Mouse (Mus musculus) olfactory bulb, adult 2 months (tissue): ENCODE measurements at regions not wholly inside any gene's neighbourhood (a gene's known extent, or its start where the extent isn't known, plus 50 kb on each side); places are given as distances from the start of the nearest gene placed in this dataset.

Experiments used
- H3K27ac ChIP-seq: fragments of 200-500 bp; 2 replicates; pipeline ENCODE4 v1.5.1; 2012; ENCODE audit warnings: low read depth, low read length; ENCODE audit not compliant: insufficient read depth
- H3K4me1 ChIP-seq: fragments of 200-500 bp; 2 replicates; pipeline ENCODE4 v1.6.1; 2012; ENCODE audit warnings: low read length; ENCODE audit not compliant: control insufficient read depth, insufficient read depth
- H3K4me3 ChIP-seq: fragments of 200-500 bp; 2 replicates; pipeline ENCODE4 v1.5.1; 2012; ENCODE audit warnings: mild to moderate bottlenecking, low read depth, low read length, moderate library complexity; ENCODE audit not compliant: insufficient read depth
- CTCF ChIP-seq: fragments of 200-500 bp; IDR thresholded peaks from 2 replicates; pipeline ENCODE4 v1.5.1; 2012; ENCODE audit warnings: low read depth, mild to moderate bottlenecking, low read length, moderate library complexity; ENCODE audit not compliant: insufficient read depth
- POLR2A ChIP-seq: fragments of 200-500 bp; IDR thresholded peaks from 2 replicates; pipeline ENCODE4 v1.6.1; 2012; ENCODE audit warnings: mild to moderate bottlenecking, low read depth, low read length, moderate library complexity; ENCODE audit not compliant: insufficient read depth
- WGBS: fragments of 180-500 bp; shearing (Covaris S2); methylation state at CpG from one replicate; pipeline ENCODE4 v1.1.7; 2018; 5-methylcytosine and 5-hydroxymethylcytosine counted together

- Histone ChIP-seq H3K4me3 (no peak overlapping the region), H3K4me1 (peaks cover 5% of the 10 kb centered on the region), H3K27ac (no peak overlapping the region)
- 87% methylated on average over 6 of the region's 6 CpGs for WGBS
- TF ChIP-seq POLR2A = no peak
- TF ChIP-seq CTCF = no peak
These were observed 259.3 kb downstream of the Dact1 start for GRCm38 (mm10) chr12:71568880-71569390.

- H3K4me1 ChIP-seq = peaks cover 5% of the 10 kb centered on the region
- H3K27ac ChIP-seq = no peak overlapping the region
- TF ChIP-seq CTCF (no peak), POLR2A (no peak)
- WGBS = 58% methylated on average over 12 of the region's 12 CpGs
- no peak overlapping the region for H3K4me3 ChIP-seq
These were observed 260.0 kb downstream of the Dact1 start for GRCm38 (mm10) chr12:71569662-71570061.

- 88% methylated on average over 2 of the region's 2 CpGs for WGBS
- Histone ChIP-seq H3K4me1 (peaks cover 5% of the 10 kb centered on the region), H3K4me3 (no peak overlapping the region), H3K27ac (no peak overlapping the region)
- no peak for TF ChIP-seq POLR2A
- TF ChIP-seq CTCF = no peak
These were observed 260.4 kb downstream of the Dact1 start for GRCm38 (mm10) chr12:71570116-71570515.

GRCm38 (mm10) chr12:71572833-71573446 lies 257.9 kb upstream of the Daam1 start:
- Histone ChIP-seq H3K27ac (no peak overlapping the region), H3K4me1 (peaks cover 2% of the 10 kb centered on the region; the same call in 1 of the 2 replicates), H3K4me3 (no peak overlapping the region)
- WGBS = 65% methylated on average over 14 of the region's 14 CpGs
- no peak for TF ChIP-seq POLR2A
- TF ChIP-seq CTCF = no peak

GRCm38 (mm10) chr12:71573456-71573855 lies 257.4 kb upstream of the Daam1 start:
- Histone ChIP-seq H3K4me1 (peaks cover 2% of the 10 kb centered on the region; the same call in 1 of the 2 replicates), H3K27ac (no peak overlapping the region), H3K4me3 (no peak overlapping the region)
- TF ChIP-seq CTCF (no peak), POLR2A (no peak)
- 73% methylated on average over 8 of the region's 8 CpGs for WGBS

GRCm38 (mm10) chr12:71574685-71575084 lies 256.2 kb upstream of the Daam1 start:
- H3K27ac ChIP-seq = no peak overlapping the region
- WGBS = 97% methylated on average over 10 of the region's 10 CpGs

GRCm38 (mm10) chr12:71577349-71577748 lies 253.5 kb upstream of the Daam1 start:
- TF ChIP-seq CTCF (no peak), POLR2A (no peak)

More at GRCm38 (mm10) chr12:71574685-71575084, 256.2 kb upstream of the Daam1 start:
- Histone ChIP-seq H3K4me1 (peaks cover 2% of the 10 kb centered on the region; the same call in 1 of the 2 replicates), H3K4me3 (no peak overlapping the region)
- no peak for TF ChIP-seq POLR2A
- TF ChIP-seq CTCF = no peak

GRCm38 (mm10) chr12:71578006-71578405 lies 252.9 kb upstream of the Daam1 start:
- Histone ChIP-seq H3K4me3 (no peak overlapping the region), H3K27ac (no peak overlapping the region), H3K4me1 (peaks cover 3% of the 10 kb centered on the region; the same call in 1 of the 2 replicates)
- TF ChIP-seq POLR2A (no peak), CTCF (no peak)
- WGBS = 84% methylated on average over 9 of the region's 9 CpGs

More at GRCm38 (mm10) chr12:71577349-71577748, 253.5 kb upstream of the Daam1 start:
- H3K27ac ChIP-seq = no peak overlapping the region
- WGBS = 22% methylated on average over 9 of the region's 9 CpGs
- H3K4me3 ChIP-seq = no peak overlapping the region
- peaks cover 3% of the 10 kb centered on the region; the same call in 1 of the 2 replicates for H3K4me1 ChIP-seq

- 77% methylated on average over 11 of the region's 11 CpGs for whole genome bisulfite sequencing
- Histone ChIP-seq H3K27ac (no peak overlapping the region), H3K4me1 (peaks cover 3% of the 10 kb centered on the region; the same call in 1 of the 2 replicates), H3K4me3 (no peak overlapping the region)
- TF ChIP-seq CTCF (no peak), POLR2A (no peak)
These were observed 252.0 kb upstream of the Daam1 start for GRCm38 (mm10) chr12:71578912-71579311.
